Mouse (Mus musculus) embryo, embryonic 10 days (tissue): ENCODE measurements around the gene Fam69b.

ENCODE experiments used
- DNase-seq: peaks from one replicate; pipeline ENCODE4 v3.0.0-alpha.2; 2015; ENCODE audit warnings: low spot score

The Fam69b gene

GRCm38 (mm10) chr2:26661768-26662508 lies 33.7 kb downstream of the Fam69b start:
- no peak for DNase-seq

- DNase-seq = no peak
These were observed 34.2 kb downstream of the Fam69b start for GRCm38 (mm10) chr2:26662509-26662882.

- DNase-seq = no peak
These were observed 34.9 kb downstream of the Fam69b start for GRCm38 (mm10) chr2:26663112-26663511.

GRCm38 (mm10) chr2:26663551-26663950 lies 35.3 kb downstream of the Fam69b start:
- DNase-seq = peak; percentile 64

GRCm38 (mm10) chr2:26668746-26669145 lies 40.5 kb downstream of the Fam69b start:
- DNase-seq = no peak

GRCm38 (mm10) chr2:26671182-26671581 lies 42.9 kb downstream of the Fam69b start, which contains the start of gene Lcn4:
Lcn4 (minus strand) TSS chr2:26671282.
- no peak for DNase-seq
